Mouse (Mus musculus) frontal cortex, postnatal 14 days (tissue): ENCODE measurements around the gene Tmem104.

Source experiments
- DNase-seq, 2 experiments: peaks; one replicate each; pipeline ENCODE4 v3.0.0; 2022; ENCODE audit warnings: low spot score in 2 of 2

Gene Tmem104

DNA sequence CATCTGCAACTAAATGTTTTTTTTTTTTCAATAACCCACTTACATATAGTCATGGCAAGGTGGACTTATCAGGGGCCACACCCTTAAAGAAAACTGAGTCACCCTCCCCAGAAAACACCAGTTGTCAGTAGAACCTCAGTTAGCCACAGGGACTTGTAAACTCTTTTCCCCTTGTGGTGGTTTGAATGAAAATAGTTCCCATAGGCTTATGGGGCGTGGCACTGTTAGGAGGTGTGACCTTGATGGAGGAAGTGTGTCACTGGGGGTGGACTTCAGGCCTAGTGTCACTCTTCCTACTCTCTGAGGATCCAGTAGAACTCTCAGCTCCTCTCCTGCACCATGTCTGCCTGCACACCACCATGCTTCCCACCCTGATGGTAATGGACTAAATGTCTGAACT is 92.4 kb downstream of the Tmem104 start:
- no peak for DNase-seq

DNA sequence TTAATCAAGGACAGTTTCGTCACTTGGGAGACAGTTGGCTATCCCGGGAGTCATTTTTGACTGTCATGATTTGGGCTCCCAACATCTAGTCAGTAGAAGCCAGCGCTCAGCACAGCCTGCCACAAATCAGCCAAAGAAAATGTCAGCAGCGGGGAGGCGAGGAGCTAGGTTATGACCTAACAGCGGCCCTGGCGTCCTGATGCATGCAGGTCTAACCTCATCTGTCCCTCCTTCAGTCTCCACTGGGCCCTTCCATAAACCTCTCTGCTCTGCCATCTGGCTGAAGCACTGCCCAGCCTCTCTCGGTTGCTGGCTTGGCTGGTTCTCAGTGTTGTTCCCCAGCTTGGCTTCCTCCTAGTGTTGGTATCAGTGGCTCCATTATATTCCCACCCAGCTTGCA is 95.0 kb downstream of the Tmem104 start:
- DNase-seq = no peak

DNA sequence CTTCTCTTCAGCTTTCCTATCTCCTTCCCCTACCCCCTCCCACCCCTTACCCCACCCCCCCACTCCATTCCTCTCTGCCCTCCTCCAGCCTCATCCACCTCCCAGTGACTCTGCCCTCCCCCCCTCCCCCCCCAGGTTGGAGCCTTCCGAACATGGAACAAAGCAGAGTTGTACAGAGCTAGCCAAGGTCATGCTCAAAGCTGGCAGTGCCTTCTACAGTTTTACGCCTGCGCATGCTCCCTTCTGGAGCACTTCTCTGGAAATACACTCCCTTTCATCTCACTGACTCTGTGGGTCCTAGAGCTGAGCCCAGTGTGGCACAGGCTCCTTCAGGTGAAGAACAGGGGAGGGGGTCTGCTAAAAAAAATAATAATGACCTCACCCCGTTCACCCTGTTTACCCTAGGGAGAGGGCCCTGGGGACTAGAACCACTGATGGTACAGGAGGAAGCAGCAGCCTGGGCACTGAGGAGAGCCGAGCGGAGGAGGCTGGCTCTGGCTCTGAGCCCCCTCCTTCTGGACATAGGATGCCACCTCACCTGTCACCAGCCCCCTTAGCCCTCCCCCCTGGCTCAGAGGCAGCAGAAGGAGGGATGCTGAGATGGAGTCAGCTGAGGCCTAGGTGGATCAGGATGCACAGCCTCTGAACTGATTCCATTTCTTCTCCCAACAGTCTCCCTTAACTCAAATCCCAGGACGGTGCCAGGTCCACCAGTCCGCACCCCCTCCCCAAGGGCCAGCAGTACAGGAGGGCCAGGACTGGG is 95.6 kb downstream of the Tmem104 start:
- no peak for DNase-seq

- DNase-seq = no peak
These were observed 96.1 kb downstream of the Tmem104 start for GRCm38 (mm10) chr11:115283486-115283765.

DNA sequence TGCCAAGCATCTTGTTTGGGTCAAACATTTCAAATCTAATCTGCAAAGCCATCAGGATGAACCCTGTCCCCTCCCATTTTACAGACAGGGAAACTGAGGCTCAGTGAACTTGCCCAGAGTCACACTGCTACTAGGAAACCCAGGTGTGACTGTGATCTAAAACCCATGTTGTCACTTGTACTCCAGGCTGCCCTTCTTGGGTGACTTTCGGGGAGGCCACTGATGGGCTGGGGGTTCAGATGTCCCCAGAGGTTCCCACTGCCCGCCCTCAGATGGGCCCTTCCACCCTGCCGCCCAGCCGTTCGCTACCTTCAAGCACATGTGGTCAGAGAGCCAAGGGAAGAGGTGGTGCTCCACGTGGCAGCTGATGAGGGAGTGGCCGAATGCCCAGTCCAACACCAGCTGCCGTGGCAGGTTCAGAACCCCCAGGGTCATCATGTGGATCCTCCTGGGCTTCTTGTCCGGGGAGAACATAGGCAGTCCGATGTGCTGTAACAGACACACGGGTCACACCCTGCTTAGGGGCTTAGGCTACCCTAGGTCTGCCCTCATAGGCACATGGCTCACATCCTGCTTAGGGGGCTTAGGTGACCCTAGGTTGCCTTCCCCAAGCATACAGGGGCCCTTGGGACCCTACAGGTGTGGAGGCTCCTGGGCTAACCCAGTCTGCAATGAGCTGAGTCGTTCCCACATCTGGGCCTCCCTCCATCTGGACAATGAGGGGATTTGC is 96.8 kb downstream of the Tmem104 start:
- DNase-seq = no peak

GRCm38 (mm10) chr11:115285282-115285681 is 98.0 kb downstream of the Tmem104 start:
- DNase-seq = no peak

GRCm38 (mm10) chr11:115286201-115286993 is 99.1 kb downstream of the Tmem104 start:
- no peak for DNase-seq

GRCm38 (mm10) chr11:115287386-115287785 is 100.1 kb downstream of the Tmem104 start:
- DNase-seq = no peak

DNA sequence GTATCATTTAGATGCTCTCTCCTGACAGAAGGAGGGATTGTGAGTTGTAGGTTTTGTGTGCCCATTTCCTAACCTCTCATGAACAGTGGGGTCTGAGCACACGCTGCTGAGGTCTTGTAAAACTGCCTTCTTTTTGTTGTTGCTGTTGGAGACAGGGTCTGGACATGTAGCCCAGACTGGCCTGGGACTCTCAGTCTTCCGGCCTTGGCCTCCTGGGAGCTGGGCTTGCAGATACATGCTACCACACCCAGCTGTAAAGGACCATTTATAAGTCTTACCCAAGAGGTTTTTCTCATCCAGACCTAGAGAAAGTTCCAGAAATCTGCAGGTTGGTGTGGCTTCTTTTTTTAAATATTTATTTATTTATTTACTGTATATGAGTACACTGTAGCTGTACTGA is 101.0 kb downstream of the Tmem104 start:
- DNase-seq = no peak

- DNase-seq = no peak
These were observed 102.6 kb downstream of the Tmem104 start for GRCm38 (mm10) chr11:115289885-115290284.

GRCm38 (mm10) chr11:115290314-115290713 is 103.0 kb downstream of the Tmem104 start:
- no peak for DNase-seq

DNA sequence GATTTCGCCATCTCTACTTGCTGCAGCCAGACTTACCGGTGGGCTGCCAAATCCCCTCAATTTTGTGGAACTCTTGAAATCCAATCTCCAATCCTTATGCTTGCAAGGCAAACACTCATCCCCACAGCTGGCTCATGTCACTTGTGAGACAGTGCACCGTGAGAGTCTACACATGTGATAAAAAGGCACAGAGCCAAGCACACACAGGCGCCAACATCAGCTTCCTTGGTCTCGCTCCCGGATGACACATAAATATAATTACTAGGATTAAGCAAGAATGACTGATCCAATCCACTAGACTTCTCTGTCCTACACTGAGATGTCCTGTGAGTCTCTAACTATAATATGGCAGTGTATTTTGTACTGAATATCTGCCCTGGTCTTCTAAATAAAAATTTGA is 103.6 kb downstream of the Tmem104 start:
- DNase-seq = no peak

DNA sequence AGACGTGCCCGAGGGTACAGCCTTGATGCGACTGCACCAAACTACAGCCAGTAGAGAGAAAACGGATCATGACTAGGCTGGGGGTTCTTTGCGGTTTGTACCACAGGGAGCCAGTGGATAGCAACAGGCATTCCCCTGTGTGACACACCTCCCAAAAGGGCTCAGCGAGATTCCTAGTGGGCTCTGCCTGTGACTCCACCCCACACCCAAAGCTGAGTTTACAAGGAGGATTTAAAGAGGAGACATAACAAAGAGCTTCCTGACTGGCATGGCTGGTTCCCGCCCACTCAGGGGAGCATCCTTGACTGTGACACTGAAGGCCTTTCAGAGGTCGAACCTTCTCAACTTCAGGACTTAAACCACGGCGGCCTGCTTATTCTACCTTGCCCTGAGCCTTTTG is 104.2 kb downstream of the Tmem104 start:
- no peak for DNase-seq

DNA sequence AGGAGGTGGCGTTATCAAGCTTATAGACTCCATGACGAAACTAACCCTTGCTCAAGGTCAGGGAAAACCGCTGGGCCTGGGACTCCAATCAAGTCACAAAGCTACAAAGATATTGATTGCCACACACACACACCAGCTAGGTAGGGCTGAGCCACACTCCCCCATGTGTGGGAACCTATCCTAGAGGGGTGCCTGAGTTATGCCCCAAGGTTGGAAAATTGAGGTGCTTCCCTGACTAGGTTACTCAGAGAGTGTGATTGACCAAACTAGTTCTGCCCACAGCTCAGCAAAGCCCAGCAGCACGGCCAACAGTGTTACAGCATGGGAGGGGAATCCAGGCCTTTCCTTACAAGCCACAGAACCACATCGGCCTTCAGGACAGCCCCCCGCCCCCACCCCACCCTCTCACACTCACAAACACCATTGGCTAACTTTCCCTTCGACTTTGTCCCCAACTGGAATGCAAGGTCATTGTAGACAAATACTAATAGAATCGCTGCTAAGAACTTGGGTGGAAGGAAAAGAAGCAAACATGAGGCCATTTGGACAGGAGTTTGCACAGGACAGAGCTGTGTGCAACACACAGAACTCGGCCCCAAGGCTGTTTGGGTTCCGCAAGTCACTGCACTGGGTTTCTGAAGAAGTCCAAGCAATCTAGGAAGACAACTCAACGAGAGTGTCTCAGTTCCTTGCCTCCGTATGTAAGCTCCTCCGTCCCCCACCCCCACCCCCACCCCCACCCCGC is 105.5 kb downstream of the Tmem104 start:
- no peak for DNase-seq

- no peak for DNase-seq
These were observed 108.7 kb downstream of the Tmem104 start for GRCm38 (mm10) chr11:115295939-115296338.
